Mouse (Mus musculus) c-Kit-positive CD71-positive TER-119-negative erythroid progenitor cells, embryonic 14.5 days (primary cell): ENCODE measurements around the gene Rasl10a.

ENCODE experiments used
- DNase-seq: peaks from one replicate; pipeline ENCODE4 v3.0.0-alpha.2; 2013; ENCODE audit warnings: low read depth

Gene Rasl10a

GRCm38 (mm10) chr11:5057856-5058641 is at the start of gene Rasl10a:
Gene Rasl10a, plus strand, starts transcription at chr11:5058128.
- no peak for DNase-seq

- DNase-seq: no peak
These were observed 49.1 kb upstream of the Rasl10a start for GRCm38 (mm10) chr11:5008867-5009266.

GRCm38 (mm10) chr11:5009354-5010074 is 48.4 kb upstream of the Rasl10a start:
- DNase-seq: peak; percentile 75

GRCm38 (mm10) chr11:5010205-5010604 is 47.7 kb upstream of the Rasl10a start:
- DNase-seq: no peak

- no peak for DNase-seq
These were observed 46.4 kb upstream of the Rasl10a start for GRCm38 (mm10) chr11:5011480-5011879.

- DNase-seq: no peak
These were observed 45.7 kb upstream of the Rasl10a start for GRCm38 (mm10) chr11:5012213-5012715.

- no peak for DNase-seq
These were observed 42.2 kb upstream of the Rasl10a start for GRCm38 (mm10) chr11:5015720-5016119.

- DNase-seq: no peak
These were observed 41.6 kb upstream of the Rasl10a start for GRCm38 (mm10) chr11:5016286-5016685.

- no peak for DNase-seq
These were observed 40.4 kb upstream of the Rasl10a start for GRCm38 (mm10) chr11:5017506-5017905.

GRCm38 (mm10) chr11:5025108-5025507 is 32.8 kb upstream of the Rasl10a start:
- DNase-seq: no peak

GRCm38 (mm10) chr11:5028228-5028627 is 29.7 kb upstream of the Rasl10a start:
- no peak for DNase-seq

GRCm38 (mm10) chr11:5032706-5033105 is 25.2 kb upstream of the Rasl10a start:
- no peak for DNase-seq

- no peak for DNase-seq
These were observed 24.8 kb upstream of the Rasl10a start for GRCm38 (mm10) chr11:5033136-5033535.

GRCm38 (mm10) chr11:5035421-5035820 is 22.5 kb upstream of the Rasl10a start:
- DNase-seq: no peak

- DNase-seq: no peak
These were observed 20.6 kb upstream of the Rasl10a start for GRCm38 (mm10) chr11:5037146-5037854.

GRCm38 (mm10) chr11:5040585-5040984 is 17.3 kb upstream of the Rasl10a start:
- no peak for DNase-seq

GRCm38 (mm10) chr11:5041144-5041780 is 16.7 kb upstream of the Rasl10a start:
- DNase-seq: no peak

- DNase-seq: no peak
These were observed 15.1 kb upstream of the Rasl10a start for GRCm38 (mm10) chr11:5042645-5043381.

GRCm38 (mm10) chr11:5046321-5046926 is 11.5 kb upstream of the Rasl10a start:
- DNase-seq: no peak

- DNase-seq: no peak
These were observed 6.3 kb upstream of the Rasl10a start for GRCm38 (mm10) chr11:5051629-5052028.
